Mouse (Mus musculus) CH12.LX (cell line): ENCODE results near the gene Ctsl.

Experiments used
- CTCF ChIP-seq, 2 experiments: IDR thresholded peaks in 1 of 2; conservative IDR thresholded peaks in 1 of 2; 2 replicates each; pipeline ENCODE4 v1.5.1; 2011 to 2012; ENCODE audit warnings: low read depth in 2 of 2, low read length in 2 of 2, improper control_type of control experiment in 1 of 2, inconsistent platforms in 1 of 2, mild to moderate bottlenecking in 1 of 2, moderate library complexity in 1 of 2
- ETS1 ChIP-seq: conservative IDR thresholded peaks from 2 replicates; pipeline ENCODE4 v1.6.1; 2012; ENCODE audit warnings: low read depth, mild to moderate bottlenecking, inconsistent platforms, low read length, improper control_type of control experiment, moderate library complexity
- IRF4 ChIP-seq: IDR thresholded peaks from 2 replicates; pipeline ENCODE4 v1.6.1; 2014; ENCODE audit warnings: low read depth, mild to moderate bottlenecking, inconsistent platforms, low read length, improper control_type of control experiment
- MAFK ChIP-seq: IDR thresholded peaks from 2 replicates; pipeline ENCODE4 v1.6.1; 2011; ENCODE audit warnings: low read length, improper control_type of control experiment; ENCODE audit not compliant: insufficient replicate concordance
- MAX ChIP-seq: IDR thresholded peaks from 2 replicates; pipeline ENCODE4 v1.6.1; 2011; ENCODE audit warnings: low read length, improper control_type of control experiment
- MEF2A ChIP-seq: IDR thresholded peaks from 2 replicates; pipeline ENCODE4 v1.6.1; 2014; ENCODE audit warnings: low read depth, mild to moderate bottlenecking, inconsistent platforms, low read length, improper control_type of control experiment, borderline replicate concordance
- MYC ChIP-seq: IDR thresholded peaks from 2 replicates; pipeline ENCODE4 v1.6.1; 2011; ENCODE audit warnings: low read depth, mild to moderate bottlenecking, improper control_type of control experiment, low read length
- POLR2A ChIP-seq: IDR thresholded peaks from 2 replicates; pipeline ENCODE4 v1.6.1; 2011; ENCODE audit warnings: low read depth, mild to moderate bottlenecking, improper control_type of control experiment, low read length
- POLR2AphosphoS2 ChIP-seq: IDR thresholded peaks from 2 replicates; pipeline ENCODE4 v1.6.1; 2011; ENCODE audit warnings: low read depth, low read length, improper control_type of control experiment
- SIN3A ChIP-seq: IDR thresholded peaks from 2 replicates; pipeline ENCODE4 v1.6.1; 2012; ENCODE audit warnings: low read length, improper control_type of control experiment, inconsistent platforms
- TCF12 ChIP-seq: IDR thresholded peaks from 2 replicates; pipeline ENCODE4 v1.6.1; 2014; ENCODE audit warnings: low read depth, mild to moderate bottlenecking, inconsistent platforms, low read length, improper control_type of control experiment
- USF1 ChIP-seq: IDR thresholded peaks from 2 replicates; pipeline ENCODE4 v1.6.1; 2014; ENCODE audit warnings: low read depth, mild to moderate bottlenecking, inconsistent platforms, low read length, improper control_type of control experiment
- USF2 ChIP-seq: conservative IDR thresholded peaks from 2 replicates; pipeline ENCODE4 v1.6.1; 2011; ENCODE audit warnings: low read depth, low read length, improper control_type of control experiment
- ZC3H11A ChIP-seq: IDR thresholded peaks from 2 replicates; pipeline ENCODE4 v1.6.1; 2012; ENCODE audit warnings: low read depth, mild to moderate bottlenecking, inconsistent platforms, low read length, improper control_type of control experiment

- TF ChIP-seq POLR2A (no peak), USF1 (no peak), USF2 (no peak), POLR2AphosphoS2 (no peak), CTCF (conservative IDR thresholded peaks at IDR 0.05 in 1 of 2, IDR thresholded peaks at IDR 0.05 in 1 of 2; ENCODE audit: low read depth in 2 of 2, low read length in 2 of 2) (peak in 1 of 2 experiments; percentile 15; a peak in 1 of 4 replicates), IRF4 (no peak), MAX (no peak), ETS1 (no peak), MYC (no peak), MAFK (no peak), MEF2A (no peak), SIN3A (no peak), ZC3H11A (no peak), TCF12 (no peak)
Measured at GRCm38 (mm10) chr13:64319782-64320181, 50.9 kb downstream of the Ctsl start.
